Mouse (Mus musculus): Measurements from ENCODE around the gene Wwp2. TPM values are rescaled to one million over a fixed set of nuclear protein-coding genes. Genes with fewer than 3 reads are reported as not detected.
"Not testable (repeated sequence)": the region's sequence is repeated elsewhere in the genome, so short reads cannot be mapped to it uniquely, and the experiment has no call there.

Wwp2 gene
- polyA plus RNA-seq, 1 experiment from 2014 or later, result 66.0 TPM

DNA sequence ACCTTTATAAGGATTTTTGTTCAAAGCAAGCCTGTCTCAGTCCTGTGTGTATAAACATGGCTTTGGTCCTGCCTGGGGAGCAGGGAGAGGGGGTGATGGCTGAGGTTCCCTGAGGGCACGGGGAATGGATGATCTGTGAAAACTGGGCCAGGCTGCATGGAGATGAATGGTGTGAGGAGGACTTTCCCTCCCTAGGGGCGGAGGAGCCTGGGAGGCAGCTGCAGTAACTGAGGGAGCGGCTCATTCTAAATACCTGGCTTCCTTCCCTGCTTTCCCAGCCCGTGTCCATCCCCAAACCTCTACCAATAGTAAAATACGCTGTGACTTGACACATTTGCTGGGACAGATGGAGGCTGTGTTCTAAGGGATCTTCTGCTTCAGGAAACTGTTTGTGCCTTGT, 34.1 kb downstream of the Wwp2 start:
- Histone ChIP-seq H3K4me1 (ENCODE audit: control insufficient read depth, insufficient read depth, low read length) (peaks cover 3% of the 10 kb centered on the region; the same call in 1 of the 2 replicates), H3K36me3 (replicated peaks; ENCODE audit: control insufficient read depth, insufficient read depth, low read depth, low read length) (no peaks in the 10 kb centered on the region), H3K9me3 (replicated peaks; ENCODE audit: control insufficient read depth, low read length) (no peaks in the 10 kb centered on the region), H3K27ac (replicated peaks; ENCODE audit: low read depth, low read length) (no peak overlapping the region), H3K4me3 (ENCODE audit: low read depth, low read length) (no peak overlapping the region), H3K27me3 (ENCODE audit: control insufficient read depth, insufficient read depth, low read length) (no peaks in the 10 kb centered on the region), H3K9ac (replicated peaks; ENCODE audit: low read length) (no peak overlapping the region), H3K4me2 (ENCODE audit: low read depth, low read length) (no peak overlapping the region)
- 71% methylated on average over 5 of the region's 5 CpGs for WGBS
- ATAC-seq (replicated peaks; ENCODE audit: insufficient number of reproducible peaks, low FRiP score, low TSS enrichment, low read depth) (no peak), DNase-seq (ENCODE audit: low spot score) (no peak)

DNA sequence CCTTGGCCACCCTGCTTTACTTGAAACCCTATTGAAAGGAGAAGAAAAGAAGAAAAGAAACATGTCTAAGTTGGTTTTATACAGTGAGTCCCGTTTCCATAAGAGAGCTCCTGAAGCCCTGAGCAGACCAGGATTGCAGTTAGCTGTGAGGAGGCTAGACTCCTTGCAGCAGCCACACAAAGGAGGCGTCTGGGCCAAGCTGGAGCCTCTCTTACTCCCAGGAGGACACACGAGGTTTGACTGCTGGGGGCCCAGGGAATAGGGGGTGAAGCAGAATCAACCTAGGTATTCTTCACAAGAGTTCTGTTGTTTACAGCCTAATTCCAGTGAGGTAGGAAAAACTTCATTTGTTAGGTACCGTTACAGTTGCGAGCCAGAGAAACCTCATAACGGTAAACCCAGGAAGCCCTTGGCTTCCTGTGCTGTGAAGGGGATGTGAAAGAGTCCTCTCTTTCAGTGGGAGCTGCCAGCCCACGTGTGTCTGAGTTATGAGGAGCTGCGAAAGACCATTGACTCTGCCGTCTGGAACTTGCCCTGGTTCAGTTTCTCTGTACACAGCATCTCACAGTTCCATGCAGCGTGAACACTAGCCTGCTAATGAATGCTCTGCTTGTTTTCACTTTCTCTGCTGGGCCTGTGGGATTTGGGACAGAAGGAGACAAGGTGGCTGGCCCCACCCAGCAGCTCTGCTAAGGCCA, 36.4 kb downstream of the Wwp2 start:
- DNase-seq (ENCODE audit: low spot score), result no peak
- Histone ChIP-seq H3K27ac (replicated peaks; ENCODE audit: low read depth, low read length) (no peak overlapping the region), H3K9ac (replicated peaks; ENCODE audit: low read length) (no peak overlapping the region), H3K27me3 (ENCODE audit: control insufficient read depth, insufficient read depth, low read length) (no peaks in the 10 kb centered on the region), H3K36me3 (replicated peaks; ENCODE audit: control insufficient read depth, insufficient read depth, low read depth, low read length) (no peaks in the 10 kb centered on the region), H3K4me3 (ENCODE audit: low read depth, low read length) (no peak overlapping the region), H3K4me1 (ENCODE audit: control insufficient read depth, insufficient read depth, low read length) (peaks cover 3% of the 10 kb centered on the region; the same call in 1 of the 2 replicates), H3K4me2 (ENCODE audit: low read depth, low read length) (no peak overlapping the region), H3K9me3 (replicated peaks; ENCODE audit: control insufficient read depth, low read length) (no peaks in the 10 kb centered on the region)
- ATAC-seq (replicated peaks; ENCODE audit: insufficient number of reproducible peaks, low FRiP score, low TSS enrichment, low read depth), result no peak
- 52% methylated on average over 10 of the region's 10 CpGs for WGBS

DNA sequence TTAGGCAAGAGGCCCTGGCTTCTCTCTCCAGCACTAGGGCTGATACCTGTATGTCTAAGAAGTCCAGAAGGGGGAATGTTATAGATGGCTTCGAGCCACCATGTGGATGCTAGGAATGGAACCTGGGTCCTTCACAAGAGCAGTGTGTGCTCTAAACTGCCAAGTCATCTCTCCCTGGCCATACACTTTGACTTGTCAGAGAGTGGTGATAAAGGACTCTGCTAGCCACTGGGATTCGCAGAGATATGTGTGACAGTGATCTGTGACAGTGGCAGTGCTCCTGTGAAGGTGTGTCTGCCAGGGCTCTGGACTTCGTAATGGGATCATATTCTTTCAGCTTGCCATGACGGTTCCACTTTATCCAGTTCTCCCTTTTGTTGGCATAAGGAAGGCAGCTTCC, 37.2 kb downstream of the Wwp2 start:
- Histone ChIP-seq H3K4me2 (ENCODE audit: low read depth, low read length) (no peak overlapping the region), H3K4me1 (ENCODE audit: control insufficient read depth, insufficient read depth, low read length) (peaks cover 3% of the 10 kb centered on the region; the same call in 1 of the 2 replicates), H3K9ac (replicated peaks; ENCODE audit: low read length) (no peak overlapping the region), H3K36me3 (replicated peaks; ENCODE audit: control insufficient read depth, insufficient read depth, low read depth, low read length) (no peaks in the 10 kb centered on the region), H3K27me3 (ENCODE audit: control insufficient read depth, insufficient read depth, low read length) (no peaks in the 10 kb centered on the region), H3K9me3 (replicated peaks; ENCODE audit: control insufficient read depth, low read length) (no peaks in the 10 kb centered on the region), H3K27ac (replicated peaks; ENCODE audit: low read depth, low read length) (no peak overlapping the region), H3K4me3 (ENCODE audit: low read depth, low read length) (no peak overlapping the region)
- 88% methylated on average over 4 of the region's 4 CpGs for whole genome bisulfite sequencing
- no peak for ATAC-seq (replicated peaks; ENCODE audit: insufficient number of reproducible peaks, low FRiP score, low TSS enrichment, low read depth)
- DNase-seq (ENCODE audit: low spot score), result no peak

DNA sequence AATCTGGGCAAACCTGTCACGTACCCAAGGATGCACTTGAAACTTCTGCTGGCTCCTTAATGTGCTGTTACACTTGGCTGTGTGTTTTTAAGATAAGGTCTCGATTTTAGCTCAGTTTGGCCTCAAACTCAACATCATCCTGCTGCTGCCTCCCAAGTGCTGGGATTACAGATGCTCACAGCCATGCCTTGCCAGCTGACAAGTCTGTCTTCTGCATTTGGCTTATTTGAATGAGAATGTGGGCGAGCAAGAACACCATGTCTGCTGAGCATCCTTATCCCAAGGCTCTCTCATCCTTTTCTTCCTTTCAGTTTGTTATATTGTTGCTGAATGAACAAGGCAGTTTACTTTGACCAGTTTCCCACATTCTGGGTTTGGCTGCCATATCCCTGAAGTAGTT, 39.4 kb downstream of the Wwp2 start:
- no peaks in the 10 kb centered on the region for H3K36me3 ChIP-seq (replicated peaks; ENCODE audit: control insufficient read depth, insufficient read depth, low read depth, low read length)
- WGBS, result 88% methylated on average over 3 of the region's 3 CpGs
- H3K4me3 ChIP-seq (ENCODE audit: low read depth, low read length), result no peak overlapping the region
- H3K27ac ChIP-seq (replicated peaks; ENCODE audit: low read depth, low read length), result no peak overlapping the region
- DNase-seq (ENCODE audit: low spot score) (no peak), ATAC-seq (replicated peaks; ENCODE audit: insufficient number of reproducible peaks, low FRiP score, low TSS enrichment, low read depth) (no peak)
- no peak overlapping the region for H3K4me2 ChIP-seq (ENCODE audit: low read depth, low read length)
- H3K9me3 ChIP-seq (replicated peaks; ENCODE audit: control insufficient read depth, low read length), result no peaks in the 10 kb centered on the region
- H3K9ac ChIP-seq (replicated peaks; ENCODE audit: low read length), result no peak overlapping the region
- H3K27me3 ChIP-seq (ENCODE audit: control insufficient read depth, insufficient read depth, low read length), result no peaks in the 10 kb centered on the region
- H3K4me1 ChIP-seq (ENCODE audit: control insufficient read depth, insufficient read depth, low read length), result no peaks in the 10 kb centered on the region

DNA sequence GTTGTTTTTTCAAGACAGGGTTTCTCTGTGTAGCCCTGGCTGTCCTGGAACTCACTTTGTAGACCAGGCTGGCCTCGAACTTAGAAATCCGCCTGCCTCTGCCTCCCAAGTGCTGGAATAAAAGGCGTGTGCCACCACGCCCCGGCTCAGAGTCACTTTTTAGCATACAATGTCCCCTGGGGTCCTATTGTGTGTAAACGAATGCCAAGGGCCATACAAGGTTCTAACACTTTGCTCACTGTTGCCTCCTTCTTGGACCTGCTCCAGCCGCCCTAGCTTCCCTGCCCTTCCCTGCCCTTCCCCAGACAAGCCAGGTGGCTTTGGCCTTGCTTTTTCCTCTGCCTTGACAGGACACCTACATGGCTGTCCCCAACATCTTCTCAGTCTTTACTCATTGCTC, 40.6 kb downstream of the Wwp2 start:
- H3K36me3 ChIP-seq (replicated peaks; ENCODE audit: control insufficient read depth, insufficient read depth, low read depth, low read length); H3K27ac ChIP-seq (replicated peaks; ENCODE audit: low read depth, low read length); H3K9me3 ChIP-seq (replicated peaks; ENCODE audit: control insufficient read depth, low read length); ATAC-seq (replicated peaks; ENCODE audit: insufficient number of reproducible peaks, low FRiP score, low TSS enrichment, low read depth); H3K27me3 ChIP-seq (ENCODE audit: control insufficient read depth, insufficient read depth, low read length); H3K4me3 ChIP-seq (ENCODE audit: low read depth, low read length); H3K4me2 ChIP-seq (ENCODE audit: low read depth, low read length); H3K9ac ChIP-seq (replicated peaks; ENCODE audit: low read length); DNase-seq (ENCODE audit: low spot score); H3K4me1 ChIP-seq (ENCODE audit: control insufficient read depth, insufficient read depth, low read length): not testable (repeated sequence)
- WGBS, result 83% methylated on average over 7 of the region's 7 CpGs

DNA sequence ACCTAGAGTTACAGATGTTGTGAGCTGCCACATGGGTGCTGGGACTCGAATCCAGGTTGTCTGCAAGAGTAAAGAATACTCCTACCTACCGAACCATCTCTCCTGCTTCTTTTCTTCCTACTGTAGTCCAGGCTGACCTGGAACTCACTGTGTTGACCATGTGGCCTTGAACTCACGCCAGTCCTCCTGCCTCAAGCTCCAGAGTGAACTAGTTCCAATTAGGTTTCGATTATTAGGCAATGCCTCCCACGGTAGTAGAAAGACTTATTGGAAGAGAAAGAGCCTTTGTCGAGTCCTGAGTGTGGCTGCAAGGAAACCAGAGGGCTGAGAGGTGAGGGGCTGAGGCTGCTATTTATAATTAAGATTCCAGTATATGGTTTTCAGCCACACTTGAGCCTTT, 42.6 kb downstream of the Wwp2 start:
- 80% methylated on average over 6 of the region's 6 CpGs for WGBS
- Histone ChIP-seq H3K4me1 (ENCODE audit: control insufficient read depth, insufficient read depth, low read length) (no peaks in the 10 kb centered on the region), H3K36me3 (replicated peaks; ENCODE audit: control insufficient read depth, insufficient read depth, low read depth, low read length) (no peaks in the 10 kb centered on the region; the same call in 1 of the 2 replicates), H3K9me3 (replicated peaks; ENCODE audit: control insufficient read depth, low read length) (no peaks in the 10 kb centered on the region), H3K4me2 (ENCODE audit: low read depth, low read length) (no peak overlapping the region), H3K9ac (replicated peaks; ENCODE audit: low read length) (no peak overlapping the region), H3K4me3 (ENCODE audit: low read depth, low read length) (no peak overlapping the region), H3K27ac (replicated peaks; ENCODE audit: low read depth, low read length) (no peak overlapping the region), H3K27me3 (ENCODE audit: control insufficient read depth, insufficient read depth, low read length) (no peaks in the 10 kb centered on the region)
- ATAC-seq (replicated peaks; ENCODE audit: insufficient number of reproducible peaks, low FRiP score, low TSS enrichment, low read depth), result no peak
- no peak for DNase-seq (ENCODE audit: low spot score)

DNA sequence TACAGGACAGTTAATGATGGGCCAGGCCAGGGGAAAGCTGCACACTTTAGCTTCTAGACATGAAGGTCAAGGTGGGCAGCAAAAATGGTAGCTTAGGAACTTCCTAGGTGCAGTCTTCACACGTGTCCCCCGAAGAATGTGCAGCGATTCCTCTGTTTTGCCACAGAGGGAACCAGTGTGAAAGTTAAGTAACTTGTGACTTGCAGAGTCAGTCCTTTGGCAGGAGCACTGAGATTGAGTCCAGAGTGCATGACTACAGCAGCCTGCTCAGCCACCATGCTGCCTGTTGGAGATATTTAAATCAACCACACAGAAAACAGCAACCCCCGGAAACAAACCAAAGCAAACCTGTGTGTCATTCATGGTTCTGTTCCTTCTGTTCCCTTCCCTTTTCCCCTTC, 44.3 kb downstream of the Wwp2 start:
- Histone ChIP-seq H3K9me3 (replicated peaks; ENCODE audit: control insufficient read depth, low read length) (no peaks in the 10 kb centered on the region), H3K4me1 (ENCODE audit: control insufficient read depth, insufficient read depth, low read length) (no peaks in the 10 kb centered on the region), H3K36me3 (replicated peaks; ENCODE audit: control insufficient read depth, insufficient read depth, low read depth, low read length) (no peaks in the 10 kb centered on the region; the same call in 1 of the 2 replicates), H3K4me2 (ENCODE audit: low read depth, low read length) (no peak overlapping the region), H3K27me3 (ENCODE audit: control insufficient read depth, insufficient read depth, low read length) (no peaks in the 10 kb centered on the region), H3K4me3 (ENCODE audit: low read depth, low read length) (no peak overlapping the region), H3K27ac (replicated peaks; ENCODE audit: low read depth, low read length) (no peak overlapping the region), H3K9ac (replicated peaks; ENCODE audit: low read length) (no peak overlapping the region)
- 94% methylated on average over 4 of the region's 4 CpGs for WGBS
- ATAC-seq (replicated peaks; ENCODE audit: insufficient number of reproducible peaks, low FRiP score, low TSS enrichment, low read depth) (no peak), DNase-seq (ENCODE audit: low spot score) (no peak)

DNA sequence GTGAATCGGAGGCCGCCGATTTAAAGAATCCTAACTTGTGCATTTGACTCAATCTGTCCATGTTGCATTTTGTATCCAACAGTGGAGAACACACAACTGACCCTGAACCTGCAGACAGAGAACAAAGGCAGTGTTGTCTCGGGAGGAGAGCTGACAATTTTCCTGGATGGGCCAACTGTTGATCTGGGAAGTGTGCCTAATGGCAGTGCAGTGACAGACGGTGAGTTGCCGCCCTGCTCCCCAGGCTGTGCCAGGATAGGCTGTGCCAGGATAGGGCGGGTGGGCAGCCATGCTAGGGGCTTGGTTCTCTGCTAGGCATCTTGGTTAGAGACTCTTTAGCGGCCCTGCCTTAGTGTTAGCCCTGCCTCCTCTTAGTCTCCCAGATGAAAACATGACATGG, 47.1 kb downstream of the Wwp2 start:
- DNase-seq (ENCODE audit: low spot score) (no peak), ATAC-seq (replicated peaks; ENCODE audit: insufficient number of reproducible peaks, low FRiP score, low TSS enrichment, low read depth) (no peak)
- 81% methylated on average over 8 of the region's 8 CpGs for WGBS
- no peaks in the 10 kb centered on the region for H3K4me1 ChIP-seq (ENCODE audit: control insufficient read depth, insufficient read depth, low read length)
- H3K4me2 ChIP-seq (ENCODE audit: low read depth, low read length), result no peak overlapping the region
- H3K27me3 ChIP-seq (ENCODE audit: control insufficient read depth, insufficient read depth, low read length), result no peaks in the 10 kb centered on the region
- no peaks in the 10 kb centered on the region for H3K9me3 ChIP-seq (replicated peaks; ENCODE audit: control insufficient read depth, low read length)
- no peak overlapping the region for H3K9ac ChIP-seq (replicated peaks; ENCODE audit: low read length)
- H3K27ac ChIP-seq (replicated peaks; ENCODE audit: low read depth, low read length), result no peak overlapping the region
- H3K4me3 ChIP-seq (ENCODE audit: low read depth, low read length), result no peak overlapping the region
- H3K36me3 ChIP-seq (replicated peaks; ENCODE audit: control insufficient read depth, insufficient read depth, low read depth, low read length), result no peaks in the 10 kb centered on the region; the same call in 1 of the 2 replicates

All from embryonic facial prominence, embryonic 11.5 days (tissue).